Mouse (Mus musculus) bone marrow macrophage, adult 2 months (primary cell): ENCODE measurements around the gene Med20. TPM values are rescaled to one million over a fixed set of nuclear protein-coding genes. Genes with fewer than 3 reads are reported as not detected.

Experiments used
- H3K27ac ChIP-seq: 2 replicates; pipeline ENCODE4 v1.5.1; 2012; ENCODE audit warnings: low read depth, low read length; ENCODE audit not compliant: insufficient read depth
- H3K4me1 ChIP-seq: 2 replicates; pipeline ENCODE4 v1.6.1; 2012; ENCODE audit warnings: low read length; ENCODE audit not compliant: control insufficient read depth, insufficient read depth
- H3K4me3 ChIP-seq: 2 replicates; pipeline ENCODE4 v1.5.1; 2012; ENCODE audit warnings: mild to moderate bottlenecking, low read length, moderate library complexity; ENCODE audit not compliant: insufficient read depth
- CTCF ChIP-seq: IDR thresholded peaks from 2 replicates; pipeline ENCODE4 v1.5.1; 2012; ENCODE audit warnings: low read depth, mild to moderate bottlenecking, low read length, moderate library complexity
- POLR2A ChIP-seq: IDR thresholded peaks from 2 replicates; pipeline ENCODE4 v1.6.1; 2012; ENCODE audit warnings: mild to moderate bottlenecking, low read depth, low read length, borderline replicate concordance
- polyA plus RNA-seq: library from polyadenylated mRNA; stranded (reverse); fragments of >200 nt; gene quantifications from 2 replicates; pipeline ENCODE4 v1.2.4, GENCODE M21; 2012; ENCODE audit not compliant: missing spikeins, insufficient read depth, insufficient read length

The Med20 gene
- polyA plus RNA-seq, 1 experiment, result 19.7 TPM

DNA sequence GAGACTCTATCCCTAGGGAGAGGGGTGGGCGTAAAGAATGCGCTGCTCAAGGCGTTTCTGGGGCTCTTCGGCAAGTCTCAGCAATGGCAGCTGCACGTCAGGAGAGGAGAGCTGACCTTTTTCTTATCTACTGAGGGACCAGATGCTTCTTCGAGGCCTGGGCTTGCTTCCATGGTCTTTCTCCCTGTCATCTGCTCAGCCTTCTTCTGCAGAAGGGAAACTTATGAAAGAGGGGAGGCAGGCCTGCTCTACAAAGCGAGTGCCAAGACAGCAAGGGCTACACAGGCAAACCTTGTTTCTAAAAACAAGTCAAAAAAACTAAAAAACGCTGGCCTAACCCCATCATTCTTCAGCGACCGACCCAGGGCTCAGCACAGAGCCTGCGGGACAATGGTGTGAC is 36.6 kb upstream of the Med20 start:
- Histone ChIP-seq H3K4me1 (no peaks in the 10 kb centered on the region), H3K4me3 (no peak overlapping the region), H3K27ac (no peak overlapping the region)
- TF ChIP-seq POLR2A, result no peak
- TF ChIP-seq CTCF, result no peak

GRCm38 (mm10) chr17:47578655-47579054 is 32.7 kb upstream of the Med20 start:
- TF ChIP-seq CTCF (no peak), POLR2A (no peak)
- H3K4me1 ChIP-seq, result 0 out of 2 replicates have a peak, but pooled peaks cover 3% of the 10 kb centered on the region
- no peak overlapping the region for H3K27ac ChIP-seq
- H3K4me3 ChIP-seq, result no peak overlapping the region

GRCm38 (mm10) chr17:47580962-47581361 is 30.4 kb upstream of the Med20 start:
- H3K4me1 ChIP-seq, result 0 out of 2 replicates have a peak, but pooled peaks cover 3% of the 10 kb centered on the region
- TF ChIP-seq POLR2A, result no peak
- no peak for TF ChIP-seq CTCF
- no peak overlapping the region for H3K27ac ChIP-seq
- H3K4me3 ChIP-seq, result no peak overlapping the region

- peaks cover 6% of the 10 kb centered on the region for H3K4me1 ChIP-seq
- no peak overlapping the region for H3K4me3 ChIP-seq
- H3K27ac ChIP-seq, result no peak overlapping the region
- TF ChIP-seq POLR2A, result no peak
- TF ChIP-seq CTCF, result no peak
Observed at GRCm38 (mm10) chr17:47588517-47588916, 22.9 kb upstream of the Med20 start.

GRCm38 (mm10) chr17:47591073-47591472 is 20.3 kb upstream of the Med20 start:
- peaks cover 13% of the 10 kb centered on the region for H3K4me1 ChIP-seq
- no peak overlapping the region for H3K4me3 ChIP-seq
- no peak overlapping the region for H3K27ac ChIP-seq
- no peak for TF ChIP-seq CTCF
- no peak for TF ChIP-seq POLR2A

DNA sequence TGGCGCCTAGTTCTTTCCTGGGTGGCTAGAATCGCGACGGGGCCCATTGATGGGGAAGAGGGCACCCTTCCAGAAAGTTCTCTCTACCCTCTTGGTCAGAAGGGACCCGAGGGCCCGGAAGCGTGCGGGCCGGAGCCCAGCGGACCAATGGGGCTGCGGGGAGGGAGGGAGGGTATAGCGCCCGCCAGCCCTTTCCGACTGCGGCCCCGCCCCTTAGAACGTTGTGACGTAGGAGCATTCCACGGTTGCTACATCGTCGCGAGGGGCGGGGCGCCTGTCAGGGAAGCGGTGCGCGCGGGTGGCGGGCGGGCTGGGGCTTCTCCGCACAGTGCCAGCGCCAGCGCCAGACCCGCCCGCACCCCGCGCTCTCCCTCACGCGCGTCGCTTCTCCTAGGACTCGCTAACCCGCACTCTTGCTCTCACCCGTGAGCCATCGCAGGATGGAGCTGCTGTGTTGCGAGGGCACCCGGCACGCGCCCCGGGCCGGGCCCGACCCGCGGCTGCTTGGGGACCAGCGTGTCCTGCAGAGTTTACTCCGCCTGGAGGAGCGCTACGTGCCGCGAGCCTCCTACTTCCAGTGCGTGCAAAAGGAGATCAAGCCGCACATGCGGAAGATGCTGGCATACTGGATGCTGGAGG is 18.0 kb upstream of the Med20 start:
- peaks cover 20% of the 10 kb centered on the region for H3K4me1 ChIP-seq
- H3K4me3 ChIP-seq, result peak overlapping the region; percentile 97
- H3K27ac ChIP-seq, result peak overlapping the region; percentile 71
- TF ChIP-seq POLR2A (no peak; the same call in 1 of the 2 replicates), CTCF (no peak)

GRCm38 (mm10) chr17:47593854-47594182 is 17.6 kb upstream of the Med20 start:
- TF ChIP-seq POLR2A (no peak), CTCF (no peak)
- Histone ChIP-seq H3K27ac (peak overlapping the region; percentile 71), H3K4me1 (peaks cover 20% of the 10 kb centered on the region), H3K4me3 (peak overlapping the region; percentile 97)

- Histone ChIP-seq H3K4me1 (peaks cover 22% of the 10 kb centered on the region), H3K27ac (peak overlapping the region; percentile 71), H3K4me3 (peak overlapping the region; percentile 97)
- TF ChIP-seq CTCF (no peak), POLR2A (no peak)
Observed at GRCm38 (mm10) chr17:47594183-47594968, 17.0 kb upstream of the Med20 start.

- TF ChIP-seq CTCF, result no peak
- Histone ChIP-seq H3K27ac (peak overlapping the region; percentile 18), H3K4me3 (peak overlapping the region; percentile 97), H3K4me1 (peaks cover 27% of the 10 kb centered on the region)
Observed at GRCm38 (mm10) chr17:47594969-47595247, 16.5 kb upstream of the Med20 start.

GRCm38 (mm10) chr17:47595248-47596161 is 15.9 kb upstream of the Med20 start:
- H3K4me1 ChIP-seq, result peaks cover 32% of the 10 kb centered on the region
- TF ChIP-seq POLR2A (no peak), CTCF (no peak)
- H3K27ac ChIP-seq, result peak overlapping the region; percentile 31
- H3K4me3 ChIP-seq, result peak overlapping the region; percentile 97
